Mouse (Mus musculus) liver, postnatal 0 days (tissue): ENCODE results near the gene Zfp65. TPM values are rescaled to one million over a fixed set of nuclear protein-coding genes. Genes with fewer than 3 reads are reported as not detected.
A peak's percentile ranks its signal among the peaks of the same experiment; 100 is the strongest.

Experiments
- ATAC-seq: fragments of 200-750 bp; cut with Nextera tagmentation; 2 replicates; pipeline ENCODE4 v1.8.0; 2017; ENCODE audit warnings: mild to moderate bottlenecking, moderate library complexity
- DNase-seq: peaks from one replicate; pipeline ENCODE4 v3.0.0-alpha.2; 2016
- H3K27ac ChIP-seq: fragments of 300-500 bp; sonication (generic); 2 replicates; pipeline ENCODE4 v1.5.1; 2014; ENCODE audit warnings: antibody characterized with exemption, moderate library complexity, mild to moderate bottlenecking, low read depth
- H3K27me3 ChIP-seq: fragments of 300-500 bp; sonication (generic); 2 replicates; pipeline ENCODE4 v1.6.1; 2014; ENCODE audit warnings: low read length, control low read depth, mixed read lengths; ENCODE audit not compliant: insufficient read depth
- H3K36me3 ChIP-seq: fragments of 300-500 bp; sonication (generic); replicated peaks from 2 replicates; pipeline ENCODE4 v1.6.1; 2014; ENCODE audit warnings: mild to moderate bottlenecking, control low read depth, low read length, moderate library complexity, mixed read lengths; ENCODE audit not compliant: insufficient read depth
- H3K4me1 ChIP-seq: fragments of 300-500 bp; sonication (generic); 2 replicates; pipeline ENCODE4 v1.6.1; 2014; ENCODE audit warnings: antibody characterized with exemption, mild to moderate bottlenecking, control low read depth; ENCODE audit not compliant: insufficient read depth
- H3K4me2 ChIP-seq: fragments of 300-500 bp; sonication (generic); 2 replicates; pipeline ENCODE4 v1.6.1; 2014; ENCODE audit warnings: low read depth, mild to moderate bottlenecking, low read length, moderate library complexity, mixed read lengths
- H3K4me3 ChIP-seq: fragments of 300-500 bp; sonication (generic); 2 replicates; pipeline ENCODE4 v1.5.1; 2014; ENCODE audit warnings: low read depth, low read length
- H3K9ac ChIP-seq: fragments of 300-500 bp; sonication (generic); replicated peaks from 2 replicates; pipeline ENCODE4 v1.6.1; 2014; ENCODE audit warnings: mild to moderate bottlenecking, moderate library complexity
- H3K9me3 ChIP-seq: fragments of 300-500 bp; sonication (generic); 2 replicates; pipeline ENCODE4 v1.6.1; 2016; ENCODE audit warnings: mild to moderate bottlenecking, control low read depth, low read length, mixed read lengths
- CTCF ChIP-seq: sonication (generic); IDR thresholded peaks from 2 replicates; pipeline ENCODE4 v1.5.1; 2016; ENCODE audit warnings: antibody characterized with exemption, low read depth
- EP300 ChIP-seq: IDR thresholded peaks from 2 replicates; pipeline ENCODE4 v1.6.1; 2016; ENCODE audit warnings: antibody characterized with exemption, low read depth, mild to moderate bottlenecking
- WGBS: fragments of 180-500 bp; shearing (Covaris S2); extraction: QIAGEN DNeasy Blood & Tissue Kit; methylation state at CpG from one replicate; pipeline ENCODE4 v1.1.7; 2014; ENCODE audit not compliant: insufficient replicate concordance; 5-methylcytosine and 5-hydroxymethylcytosine counted together
- polyA plus RNA-seq: library from polyadenylated mRNA; unstranded; fragments of >200 nt; fragmentation: Nextera tagmentation; extraction: Ambion mirVana; gene quantifications from 2 replicates; pipeline ENCODE4 v1.2.1, GENCODE M21; 2015

The Zfp65 gene
- polyA plus RNA-seq: 0.69 and 0.99 TPM in 2 replicates

- Histone ChIP-seq H3K4me1 (0 out of 2 replicates have a peak, but pooled peaks cover 2% of the 10 kb centered on the region), H3K9me3 (peaks cover 3% of the 10 kb centered on the region; the same call in 1 of the 2 replicates), H3K9ac (peak within 1 kb of the TSS; percentile 59), H3K4me3 (peak within 1 kb of the TSS; percentile 63), H3K36me3 (no peaks in the 10 kb centered on the region), H3K27me3 (no peaks in the 10 kb centered on the region), H3K27ac (0 out of 2 replicates have a peak within 1 kb of the TSS, but pooled peaks have one; percentile 22), H3K4me2 (peak within 1 kb of the TSS; percentile 79)
- peak; percentile 74 for ATAC-seq
- no peak for TF ChIP-seq EP300
- no peak for TF ChIP-seq CTCF
- peak; percentile 36 for DNase-seq
- 3% methylated on average over 17 of the region's 21 CpGs for WGBS
Measured at GRCm38 (mm10) chr13:67728641-67729318, at the start of gene Zfp65. Gene Zfp65 (minus strand): TSS chr13:67729173.

GRCm38 (mm10) chr13:67763031-67763768, 34.2 kb upstream of the Zfp65 start:
- H3K27me3 ChIP-seq: no peaks in the 10 kb centered on the region
- H3K4me3 ChIP-seq: no peak overlapping the region
- no peak for ATAC-seq
- no peaks in the 10 kb centered on the region for H3K4me1 ChIP-seq
- H3K36me3 ChIP-seq: no peaks in the 10 kb centered on the region
- WGBS: 70% methylated on average over 2 of the region's 2 CpGs
- H3K9ac ChIP-seq: no peak overlapping the region
- DNase-seq: no peak
- H3K9me3 ChIP-seq: no peaks in the 10 kb centered on the region
- H3K4me2 ChIP-seq: no peak overlapping the region
- no peak overlapping the region for H3K27ac ChIP-seq
- TF ChIP-seq EP300: no peak

- no peak overlapping the region for H3K4me3 ChIP-seq
- 85% methylated on average over 1 of the region's 1 CpGs for WGBS
- no peaks in the 10 kb centered on the region for H3K9me3 ChIP-seq
- TF ChIP-seq EP300: no peak
- TF ChIP-seq CTCF: no peak
- DNase-seq: no peak
- ATAC-seq: no peak
- H3K4me2 ChIP-seq: no peak overlapping the region
- H3K9ac ChIP-seq: no peak overlapping the region
- no peak overlapping the region for H3K27ac ChIP-seq
- H3K36me3 ChIP-seq: no peaks in the 10 kb centered on the region
- no peaks in the 10 kb centered on the region for H3K4me1 ChIP-seq
- H3K27me3 ChIP-seq: no peaks in the 10 kb centered on the region
Measured at GRCm38 (mm10) chr13:67759966-67760365, 31.0 kb upstream of the Zfp65 start.

- ATAC-seq: no peak
- no peaks in the 10 kb centered on the region for H3K36me3 ChIP-seq
- H3K4me3 ChIP-seq: no peak overlapping the region
- TF ChIP-seq CTCF (no peak), EP300 (no peak)
- DNase-seq: no peak
- 73% methylated on average over 6 of the region's 6 CpGs for WGBS
- no peaks in the 10 kb centered on the region for H3K4me1 ChIP-seq
- H3K4me2 ChIP-seq: no peak overlapping the region
- no peak overlapping the region for H3K9ac ChIP-seq
- H3K27ac ChIP-seq: no peak overlapping the region
- no peaks in the 10 kb centered on the region for H3K27me3 ChIP-seq
- H3K9me3 ChIP-seq: no peaks in the 10 kb centered on the region
Measured at GRCm38 (mm10) chr13:67755761-67756160, 26.8 kb upstream of the Zfp65 start.

GRCm38 (mm10) chr13:67754333-67755306, 25.6 kb upstream of the Zfp65 start, which contains the start of gene Zfp85:
Gene Zfp85 (minus strand): TSS chr13:67755228.
- WGBS: 6% methylated on average over 24 of the region's 24 CpGs
- no peak for TF ChIP-seq EP300
- no peak for TF ChIP-seq CTCF
- no peaks in the 10 kb centered on the region for H3K36me3 ChIP-seq
- no peaks in the 10 kb centered on the region for H3K4me1 ChIP-seq
- DNase-seq (peak; percentile 72), ATAC-seq (peak; percentile 93)
- H3K27ac ChIP-seq: peak within 1 kb of the TSS; percentile 78
- peak within 1 kb of the TSS; percentile 55 for H3K9ac ChIP-seq
- peak within 1 kb of the TSS; percentile 68 for H3K4me2 ChIP-seq
- H3K27me3 ChIP-seq: no peaks in the 10 kb centered on the region
- H3K9me3 ChIP-seq: no peaks in the 10 kb centered on the region; the same call in 1 of the 2 replicates
- H3K4me3 ChIP-seq: peak within 1 kb of the TSS; percentile 64
